Mouse (Mus musculus): ENCODE results near the gene Derl3. TPM values are rescaled to one million over a fixed set of nuclear protein-coding genes. Genes with fewer than 3 reads are reported as not detected.

Derl3 gene
- polyA plus RNA-seq, 1 experiment from 2014 or later: 2.8 TPM

DNA sequence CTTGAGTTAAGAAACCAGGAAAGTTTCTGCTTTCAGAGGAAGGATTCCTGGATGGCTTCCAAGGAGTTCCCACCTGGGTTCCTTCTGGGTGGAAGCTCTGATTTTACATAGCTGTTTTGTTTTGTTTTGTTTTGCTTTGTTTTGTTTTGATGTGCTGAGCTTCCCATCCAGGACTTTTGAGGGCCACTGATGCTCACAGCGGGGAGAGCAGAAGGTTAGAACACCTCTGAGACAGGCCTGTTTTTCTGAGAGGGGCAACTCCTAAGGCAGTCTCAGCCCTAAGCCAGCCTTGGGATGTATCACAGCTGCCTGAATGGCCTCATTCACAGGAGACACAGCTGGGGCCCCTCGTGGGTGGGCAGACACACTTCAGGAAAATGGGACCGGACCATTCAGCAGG, 41.5 kb upstream of the Derl3 start:
- TF ChIP-seq CTCF (IDR thresholded peaks at IDR 0.05; ENCODE audit: low read depth): no peak

DNA sequence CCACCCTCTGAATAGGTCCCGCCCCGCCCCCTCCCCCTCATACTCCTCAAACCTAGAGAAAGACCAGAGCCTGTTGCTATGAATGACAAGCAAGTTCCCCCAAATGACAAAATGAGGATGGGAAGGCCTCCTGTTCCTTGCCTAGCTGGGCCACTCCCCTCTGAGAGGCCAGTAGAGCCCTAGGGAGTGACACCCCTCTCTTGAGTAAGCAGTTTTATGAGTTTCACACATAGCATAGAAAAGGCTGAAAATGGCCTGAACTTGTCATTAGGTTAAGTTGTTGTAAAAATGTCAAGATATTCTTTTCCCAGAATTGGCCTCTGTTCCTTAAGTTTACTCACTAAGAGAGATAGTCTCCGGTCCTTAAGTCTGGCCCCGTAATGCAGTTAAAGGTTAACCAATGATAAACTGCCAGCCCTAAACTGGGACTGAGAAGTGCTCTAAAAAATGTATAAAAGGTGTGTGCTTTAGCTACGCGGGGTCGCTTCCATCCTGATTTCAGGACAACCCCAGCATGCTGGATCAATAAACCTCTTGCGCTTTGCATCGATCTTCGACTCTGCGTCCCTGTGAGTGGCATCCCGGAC, 40.6 kb upstream of the Derl3 start:
- 86% methylated on average over 12 of the region's 12 CpGs for WGBS
- Histone ChIP-seq H3K27me3 (ENCODE audit: insufficient read depth, low read length) (no peaks in the 10 kb centered on the region), H3K4me1 (replicated peaks; ENCODE audit: insufficient read depth, low read length) (no peaks in the 10 kb centered on the region), H3K9me3 (replicated peaks; ENCODE audit: low read length) (no peaks in the 10 kb centered on the region), H3K4me2 (ENCODE audit: low read length) (no peak overlapping the region), H3K36me3 (ENCODE audit: insufficient read depth, low read length) (peaks cover 2% of the 10 kb centered on the region; the same call in 1 of the 2 replicates), H3K4me3 (replicated peaks; ENCODE audit: low read depth, low read length) (no peak overlapping the region), H3K9ac (ENCODE audit: low read depth, low read length) (no peak overlapping the region), H3K27ac (no peak overlapping the region)
- no peak for TF ChIP-seq CTCF (IDR thresholded peaks at IDR 0.05; ENCODE audit: low read depth)
- ATAC-seq (replicated peaks; ENCODE audit: low FRiP score, low read depth) (no peak), DNase-seq (ENCODE audit: low spot score) (no peak)

More for the DNA sequence above, 41.5 kb upstream of the Derl3 start:
- Histone ChIP-seq H3K4me2 (ENCODE audit: low read length) (no peak overlapping the region), H3K4me3 (replicated peaks; ENCODE audit: low read depth, low read length) (no peak overlapping the region), H3K36me3 (ENCODE audit: insufficient read depth, low read length) (no peaks in the 10 kb centered on the region), H3K27ac (no peak overlapping the region), H3K9me3 (replicated peaks; ENCODE audit: low read length) (no peaks in the 10 kb centered on the region), H3K9ac (ENCODE audit: low read depth, low read length) (no peak overlapping the region), H3K4me1 (replicated peaks; ENCODE audit: insufficient read depth, low read length) (no peaks in the 10 kb centered on the region), H3K27me3 (ENCODE audit: insufficient read depth, low read length) (no peaks in the 10 kb centered on the region)
- 42% methylated on average over 3 of the region's 3 CpGs for WGBS
- no peak for DNase-seq (ENCODE audit: low spot score)
- no peak for ATAC-seq (replicated peaks; ENCODE audit: low FRiP score, low read depth)

DNA sequence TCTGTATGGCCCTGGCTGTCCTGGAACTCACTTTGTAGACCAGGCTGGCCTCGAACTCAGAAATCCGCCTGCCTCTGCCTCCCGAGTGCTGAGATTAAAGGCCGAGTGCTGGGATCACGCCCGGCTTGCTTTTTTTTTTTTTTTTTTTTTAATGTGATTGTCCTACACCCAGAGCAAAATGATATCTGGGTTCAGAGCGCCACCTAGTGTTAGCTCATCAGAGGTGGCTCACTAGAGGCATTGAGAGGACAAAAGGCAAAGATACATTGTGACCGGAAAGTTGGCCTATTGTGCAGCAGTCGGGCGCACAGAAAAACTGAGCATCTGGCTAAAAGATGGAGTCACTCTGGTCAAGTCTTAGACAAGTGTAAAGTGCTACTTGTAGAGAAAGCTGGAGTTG, 39.8 kb upstream of the Derl3 start:
- H3K36me3 ChIP-seq (ENCODE audit: insufficient read depth, low read length): peaks cover 5% of the 10 kb centered on the region; the same call in 1 of the 2 replicates
- H3K9ac ChIP-seq (ENCODE audit: low read depth, low read length): no peak overlapping the region
- ATAC-seq (replicated peaks; ENCODE audit: low FRiP score, low read depth) (peak; percentile 33; the same call in 1 of the 2 replicates), DNase-seq (ENCODE audit: low spot score) (peak; percentile 81)
- H3K4me3 ChIP-seq (replicated peaks; ENCODE audit: low read depth, low read length): no peak overlapping the region
- 34% methylated on average over 10 of the region's 10 CpGs for WGBS
- peaks cover 3% of the 10 kb centered on the region; the same call in 1 of the 2 replicates for H3K4me1 ChIP-seq (replicated peaks; ENCODE audit: insufficient read depth, low read length)
- peak; percentile 78 for TF ChIP-seq CTCF (IDR thresholded peaks at IDR 0.05; ENCODE audit: low read depth)
- H3K9me3 ChIP-seq (replicated peaks; ENCODE audit: low read length): no peaks in the 10 kb centered on the region
- no peaks in the 10 kb centered on the region for H3K27me3 ChIP-seq (ENCODE audit: insufficient read depth, low read length)
- no peak overlapping the region for H3K27ac ChIP-seq
- no peak overlapping the region for H3K4me2 ChIP-seq (ENCODE audit: low read length)

DNA sequence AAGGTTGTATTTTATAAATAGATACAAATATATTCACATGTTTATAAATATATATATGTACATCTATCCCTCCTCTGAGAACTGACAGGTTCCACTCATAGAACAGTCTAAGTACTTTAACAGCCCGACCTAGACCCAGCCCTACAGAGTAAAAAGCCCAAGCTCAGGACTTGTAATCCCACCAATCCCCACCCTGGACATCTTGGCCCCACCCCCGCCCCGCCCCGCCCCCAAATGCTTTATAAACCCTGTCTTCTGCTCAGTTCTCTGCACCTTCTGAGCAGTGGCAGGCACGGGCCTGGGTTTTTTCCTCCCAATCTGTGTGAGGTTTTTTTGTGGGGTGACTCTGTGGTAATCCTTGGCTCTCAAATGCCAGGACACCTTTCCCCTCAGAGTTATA, 39.1 kb upstream of the Derl3 start:
- no peak overlapping the region for H3K4me3 ChIP-seq (replicated peaks; ENCODE audit: low read depth, low read length)
- H3K9ac ChIP-seq (ENCODE audit: low read depth, low read length): no peak overlapping the region
- DNase-seq (ENCODE audit: low spot score) (no peak), ATAC-seq (replicated peaks; ENCODE audit: low FRiP score, low read depth) (no peak)
- H3K27me3 ChIP-seq (ENCODE audit: insufficient read depth, low read length): no peaks in the 10 kb centered on the region
- H3K27ac ChIP-seq: no peak overlapping the region
- H3K4me1 ChIP-seq (replicated peaks; ENCODE audit: insufficient read depth, low read length): peaks cover 9% of the 10 kb centered on the region; the same call in 1 of the 2 replicates
- H3K36me3 ChIP-seq (ENCODE audit: insufficient read depth, low read length): peaks cover 5% of the 10 kb centered on the region; the same call in 1 of the 2 replicates
- 42% methylated on average over 5 of the region's 5 CpGs for WGBS
- no peak for TF ChIP-seq CTCF (IDR thresholded peaks at IDR 0.05; ENCODE audit: low read depth)
- no peaks in the 10 kb centered on the region for H3K9me3 ChIP-seq (replicated peaks; ENCODE audit: low read length)
- H3K4me2 ChIP-seq (ENCODE audit: low read length): no peak overlapping the region

DNA sequence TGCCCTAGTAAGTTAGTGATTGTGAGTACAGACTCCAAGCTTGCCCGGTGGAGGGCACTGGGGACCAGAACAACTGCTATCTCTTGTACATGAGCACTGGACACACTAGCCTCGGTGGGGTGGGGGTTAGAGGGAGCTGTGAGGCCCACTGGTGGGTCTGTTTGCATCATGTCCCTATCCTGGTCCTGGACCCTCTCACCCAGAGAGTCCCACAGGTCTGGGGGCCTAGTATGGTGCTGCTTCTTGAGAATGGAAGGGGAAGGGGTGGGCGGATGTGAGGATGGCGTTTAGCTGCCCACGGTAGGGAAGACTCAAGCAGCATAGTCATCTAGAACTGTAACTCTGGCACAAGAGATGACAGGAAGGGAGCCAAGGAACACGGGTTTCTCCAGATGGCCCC, 38.4 kb upstream of the Derl3 start:
- Histone ChIP-seq H3K9me3 (replicated peaks; ENCODE audit: low read length) (no peaks in the 10 kb centered on the region), H3K36me3 (ENCODE audit: insufficient read depth, low read length) (peaks cover 5% of the 10 kb centered on the region; the same call in 1 of the 2 replicates), H3K4me1 (replicated peaks; ENCODE audit: insufficient read depth, low read length) (peaks cover 11% of the 10 kb centered on the region; the same call in 1 of the 2 replicates), H3K27me3 (ENCODE audit: insufficient read depth, low read length) (no peaks in the 10 kb centered on the region), H3K4me3 (replicated peaks; ENCODE audit: low read depth, low read length) (no peak overlapping the region), H3K9ac (ENCODE audit: low read depth, low read length) (no peak overlapping the region), H3K4me2 (ENCODE audit: low read length) (no peak overlapping the region), H3K27ac (no peak overlapping the region)
- TF ChIP-seq CTCF (IDR thresholded peaks at IDR 0.05; ENCODE audit: low read depth): no peak
- ATAC-seq (replicated peaks; ENCODE audit: low FRiP score, low read depth) (no peak), DNase-seq (ENCODE audit: low spot score) (no peak)
- WGBS: 87% methylated on average over 6 of the region's 6 CpGs

DNA sequence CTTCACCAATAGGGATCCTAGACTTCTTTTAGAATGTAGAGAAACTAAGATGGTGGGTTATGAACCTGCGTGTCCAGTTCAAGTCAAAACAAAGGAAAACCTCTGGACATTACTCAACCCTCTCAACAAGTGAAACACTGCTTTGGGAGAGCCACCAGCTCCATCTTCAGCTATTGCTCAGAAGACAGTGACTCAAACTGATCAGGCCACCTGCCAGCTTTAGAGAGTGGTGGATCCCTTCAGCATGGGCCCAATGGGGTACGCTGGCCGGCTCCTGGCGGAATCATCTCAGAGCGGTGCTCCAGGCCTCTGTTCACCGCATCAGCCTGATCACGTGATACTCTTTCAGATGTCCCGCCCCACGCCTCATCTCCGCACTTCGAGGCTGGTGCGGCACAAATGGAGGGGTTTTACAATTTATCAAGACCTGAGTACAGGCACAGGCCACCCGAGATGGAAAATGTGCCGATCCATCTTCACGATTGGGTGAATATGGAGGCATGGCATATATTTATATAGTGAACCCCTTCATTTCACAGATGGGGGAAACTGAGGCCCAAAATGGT, 37.7 kb upstream of the Derl3 start:
- H3K27ac ChIP-seq: no peak overlapping the region
- no peaks in the 10 kb centered on the region for H3K9me3 ChIP-seq (replicated peaks; ENCODE audit: low read length)
- H3K4me1 ChIP-seq (replicated peaks; ENCODE audit: insufficient read depth, low read length): peaks cover 11% of the 10 kb centered on the region; the same call in 1 of the 2 replicates
- ATAC-seq (replicated peaks; ENCODE audit: low FRiP score, low read depth): no peak
- no peaks in the 10 kb centered on the region for H3K27me3 ChIP-seq (ENCODE audit: insufficient read depth, low read length)
- no peak overlapping the region for H3K4me3 ChIP-seq (replicated peaks; ENCODE audit: low read depth, low read length)
- no peak for DNase-seq (ENCODE audit: low spot score)
- TF ChIP-seq CTCF (IDR thresholded peaks at IDR 0.05; ENCODE audit: low read depth): no peak
- WGBS: 90% methylated on average over 15 of the region's 15 CpGs
- no peak overlapping the region for H3K4me2 ChIP-seq (ENCODE audit: low read length)
- no peak overlapping the region for H3K9ac ChIP-seq (ENCODE audit: low read depth, low read length)
- peaks cover 5% of the 10 kb centered on the region; the same call in 1 of the 2 replicates for H3K36me3 ChIP-seq (ENCODE audit: insufficient read depth, low read length)

Measured in kidney, postnatal 0 days (tissue).